Mouse (Mus musculus): Measurements from ENCODE around the gene Pgm3. TPM values are rescaled to one million over a fixed set of nuclear protein-coding genes. Genes with fewer than 3 reads are reported as not detected.

Pgm3 gene
- total RNA-seq, 2 experiments from 2014 or later = 13.5 to 21.8 TPM

GRCm38 (mm10) chr9:86570261-86570890 lies 1.3 kb downstream of the Pgm3 start:
- no peak for ATAC-seq (ENCODE audit: poor library complexity, severe bottlenecking)

DNA sequence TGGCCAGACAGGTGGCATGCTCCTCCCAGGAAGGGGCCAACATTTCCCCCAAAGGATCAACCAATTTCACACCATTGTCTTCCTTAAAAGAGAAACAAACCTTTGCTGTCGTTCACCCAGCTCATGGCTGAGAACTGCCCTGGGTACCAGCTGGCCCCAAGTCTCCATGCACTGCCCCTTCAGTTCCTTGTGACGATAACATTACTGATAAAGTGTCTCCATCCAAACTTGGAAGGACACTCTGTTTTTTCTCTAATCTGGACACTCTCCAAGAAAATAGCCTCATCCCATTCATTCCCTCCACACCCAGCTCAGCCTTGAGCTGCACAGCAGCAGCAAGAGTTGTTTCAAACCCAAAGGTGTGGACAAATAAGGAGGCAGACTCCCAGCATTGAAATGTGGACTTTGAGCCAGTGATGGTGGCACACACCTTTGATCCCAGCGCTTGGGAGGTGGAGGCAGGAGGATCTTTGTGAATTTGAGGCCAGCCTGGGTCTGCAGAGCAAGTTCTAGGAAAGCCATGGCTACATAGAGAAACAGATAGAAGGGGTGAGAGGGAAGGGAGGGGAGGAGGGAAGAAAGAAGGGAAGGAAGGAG lies 2.2 kb downstream of the Pgm3 start:
- no peak for ATAC-seq (ENCODE audit: poor library complexity, severe bottlenecking)

DNA sequence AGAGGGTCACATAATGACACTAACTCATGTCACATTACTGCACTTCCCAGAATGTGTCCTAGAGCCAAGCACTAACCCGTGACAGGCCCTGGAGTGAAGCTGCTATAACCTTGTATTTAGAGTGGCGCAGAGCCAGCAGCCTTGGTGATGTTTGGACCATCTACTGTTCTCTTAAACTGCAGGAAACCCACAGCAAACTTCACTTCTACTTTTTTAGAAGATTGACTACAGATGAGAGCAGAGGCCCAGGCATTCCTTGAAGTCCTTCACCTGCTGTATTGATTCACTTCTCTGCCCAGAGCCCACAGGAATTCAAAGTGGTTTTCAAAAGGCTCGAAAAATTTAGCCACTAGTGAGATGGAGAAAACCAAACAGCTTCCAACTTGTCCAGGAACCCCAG lies 11.1 kb downstream of the Pgm3 start:
- ATAC-seq (ENCODE audit: poor library complexity, severe bottlenecking) = no peak

- ATAC-seq (ENCODE audit: poor library complexity, severe bottlenecking) = no peak
Observed at GRCm38 (mm10) chr9:86554641-86555040, 17.0 kb downstream of the Pgm3 start.

GRCm38 (mm10) chr9:86553886-86554285 lies 17.8 kb downstream of the Pgm3 start:
- no peak for ATAC-seq (ENCODE audit: poor library complexity, severe bottlenecking)

GRCm38 (mm10) chr9:86550717-86551116 lies 20.9 kb downstream of the Pgm3 start:
- no peak for ATAC-seq (ENCODE audit: poor library complexity, severe bottlenecking)

DNA sequence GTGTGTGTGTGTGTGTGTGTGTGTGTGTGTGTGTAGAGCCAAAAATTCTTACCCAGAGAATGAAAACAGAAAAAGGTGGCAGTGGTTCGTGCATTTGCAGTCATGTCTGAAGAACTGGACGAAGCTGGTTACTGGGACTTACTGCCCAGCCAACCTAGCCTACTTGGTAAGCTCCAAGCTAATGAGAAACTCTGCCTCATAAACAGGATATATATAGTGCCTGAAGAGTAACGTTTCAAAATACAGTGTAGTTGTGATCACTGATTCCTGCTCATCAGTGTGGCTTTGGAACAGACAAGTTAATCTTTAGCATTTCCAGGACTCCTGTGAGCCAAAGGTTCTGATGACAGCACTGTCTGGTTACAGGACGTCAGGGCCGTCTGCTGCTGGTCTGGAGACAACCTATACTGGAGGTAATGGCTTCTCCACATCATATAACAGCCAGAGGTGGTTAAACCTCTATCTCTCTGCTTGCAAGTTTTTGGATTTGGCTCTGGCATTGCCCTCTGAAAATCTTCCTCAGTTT lies 21.9 kb downstream of the Pgm3 start:
- no peak for ATAC-seq (ENCODE audit: poor library complexity, severe bottlenecking)

GRCm38 (mm10) chr9:86544559-86544958 lies 27.1 kb downstream of the Pgm3 start:
- ATAC-seq (ENCODE audit: poor library complexity, severe bottlenecking) = peak; percentile 94

- no peak for ATAC-seq (ENCODE audit: poor library complexity, severe bottlenecking)
Observed at GRCm38 (mm10) chr9:86543451-86543850, 28.2 kb downstream of the Pgm3 start.

- ATAC-seq (ENCODE audit: poor library complexity, severe bottlenecking) = no peak
Observed at GRCm38 (mm10) chr9:86534071-86534470, 37.6 kb downstream of the Pgm3 start.

DNA sequence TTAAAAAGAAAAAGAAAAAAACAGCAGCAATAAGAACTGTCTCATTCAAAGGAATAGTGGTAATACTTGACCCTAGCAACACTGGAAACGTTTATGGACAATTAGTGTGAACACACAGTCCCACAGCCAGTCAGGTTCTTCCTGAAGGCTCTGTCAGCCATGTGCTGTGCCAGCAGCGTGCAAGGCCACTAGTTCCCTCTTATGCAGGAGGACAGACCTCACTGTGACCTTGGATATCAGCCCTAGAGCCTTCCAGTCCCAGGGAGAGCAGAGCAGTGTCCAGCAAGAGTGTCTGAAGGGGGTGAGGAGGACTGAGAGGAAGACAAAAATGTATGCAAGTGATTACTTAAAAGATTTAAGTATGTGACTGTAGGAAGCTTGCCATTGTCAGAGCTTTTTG lies 46.0 kb downstream of the Pgm3 start:
- ATAC-seq (ENCODE audit: poor library complexity, severe bottlenecking) = no peak

GRCm38 (mm10) chr9:86522335-86522734 lies 49.3 kb downstream of the Pgm3 start:
- ATAC-seq (ENCODE audit: poor library complexity, severe bottlenecking) = no peak

DNA sequence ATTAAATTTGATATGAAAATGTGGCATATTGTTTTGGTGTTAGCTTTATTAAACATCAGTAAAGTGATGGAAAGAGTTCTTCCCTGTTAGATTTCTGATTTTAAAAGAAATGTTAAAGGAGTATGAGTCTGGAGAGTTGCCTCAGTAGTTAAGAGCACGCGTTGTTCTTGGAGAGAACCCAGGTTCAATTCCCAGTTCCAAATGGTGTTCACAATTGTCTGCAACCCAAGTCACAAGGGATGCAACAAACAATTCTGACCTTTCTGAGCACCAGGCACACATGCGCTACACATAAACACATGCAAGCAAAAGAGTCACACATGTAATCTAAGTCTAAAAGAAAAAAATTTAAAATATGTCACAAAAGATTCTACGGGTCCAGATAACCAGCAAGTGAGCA lies 56.8 kb downstream of the Pgm3 start:
- ATAC-seq (ENCODE audit: poor library complexity, severe bottlenecking) = no peak

- ATAC-seq (ENCODE audit: poor library complexity, severe bottlenecking) = no peak
Observed at GRCm38 (mm10) chr9:86514390-86514789, 57.3 kb downstream of the Pgm3 start.

GRCm38 (mm10) chr9:86513733-86514132 lies 57.9 kb downstream of the Pgm3 start:
- no peak for ATAC-seq (ENCODE audit: poor library complexity, severe bottlenecking)

- ATAC-seq (ENCODE audit: poor library complexity, severe bottlenecking) = no peak
Observed at GRCm38 (mm10) chr9:86507437-86507836, 64.2 kb downstream of the Pgm3 start.

Other genes with a start within 250 kb of the Pgm3 start
- gene Ube2cbp, start 106.9 kb downstream of the Pgm3 start, total RNA-seq (2015) = 0.47 and 0.93 TPM in 2 replicates
- 0.53 and 0.92 TPM in 2 replicates for gene Ube2cbp, start 106.9 kb downstream of the Pgm3 start, total RNA-seq (2017)
- 24.4 and 37.7 TPM in 2 replicates for gene Dop1a, start 104.7 kb downstream of the Pgm3 start, total RNA-seq (2015)
- 29.5 and 35.5 TPM in 2 replicates for gene Dop1a, start 104.7 kb downstream of the Pgm3 start, total RNA-seq (2017)
- 19.3 and 23.2 TPM in 2 replicates for gene Rwdd2a, start 149 bp upstream of the Pgm3 start, total RNA-seq (2015)
- 15.7 and 21.9 TPM in 2 replicates for gene Rwdd2a, start 149 bp upstream of the Pgm3 start, total RNA-seq (2017)
- gene Me1, start 124.1 kb upstream of the Pgm3 start, total RNA-seq (2015) = not detected in 2 replicates
- gene Me1, start 124.1 kb upstream of the Pgm3 start, total RNA-seq (2017) = not detected in 2 replicates
- gene Prss35, start 171.8 kb upstream of the Pgm3 start, total RNA-seq (2015) = not detected in 2 replicates
- gene Prss35, start 171.8 kb upstream of the Pgm3 start, total RNA-seq (2017) = not detected in 2 replicates

All from megakaryocyte, adult 5-6 weeks (primary cell).